Mouse (Mus musculus): Measurements from ENCODE around the gene Aoc3. TPM values are rescaled to one million over a fixed set of nuclear protein-coding genes. Genes with fewer than 3 reads are reported as not detected.

The Aoc3 gene
- polyA plus RNA-seq, 1 experiment from 2014 or later, result 5.1 TPM

GRCm38 (mm10) chr11:101295191-101295590, 35.2 kb upstream of the Aoc3 start:
- whole genome bisulfite sequencing, result 95% methylated on average over 8 of the region's 8 CpGs
- Histone ChIP-seq H3K4me3 (ENCODE audit: low read depth, low read length) (no peak overlapping the region), H3K27me3 (ENCODE audit: control insufficient read depth, insufficient read depth, low read length) (no peaks in the 10 kb centered on the region), H3K27ac (replicated peaks) (no peak overlapping the region), H3K36me3 (ENCODE audit: control insufficient read depth, insufficient read depth, low read length) (peaks cover 27% of the 10 kb centered on the region), H3K4me2 (replicated peaks; ENCODE audit: low read depth) (no peak overlapping the region), H3K9ac (ENCODE audit: low read length) (no peak overlapping the region), H3K4me1 (replicated peaks; ENCODE audit: control insufficient read depth, insufficient read depth) (no peaks in the 10 kb centered on the region), H3K9me3 (ENCODE audit: control insufficient read depth, low read length) (no peaks in the 10 kb centered on the region)
- ATAC-seq (ENCODE audit: low FRiP score, low TSS enrichment) (no peak), DNase-seq (ENCODE audit: low spot score) (no peak)
- TF ChIP-seq EP300 (optimal IDR thresholded peaks at IDR 0.05), result no peak
- no peak for TF ChIP-seq CTCF (IDR thresholded peaks at IDR 0.05; ENCODE audit: low read depth)

DNA sequence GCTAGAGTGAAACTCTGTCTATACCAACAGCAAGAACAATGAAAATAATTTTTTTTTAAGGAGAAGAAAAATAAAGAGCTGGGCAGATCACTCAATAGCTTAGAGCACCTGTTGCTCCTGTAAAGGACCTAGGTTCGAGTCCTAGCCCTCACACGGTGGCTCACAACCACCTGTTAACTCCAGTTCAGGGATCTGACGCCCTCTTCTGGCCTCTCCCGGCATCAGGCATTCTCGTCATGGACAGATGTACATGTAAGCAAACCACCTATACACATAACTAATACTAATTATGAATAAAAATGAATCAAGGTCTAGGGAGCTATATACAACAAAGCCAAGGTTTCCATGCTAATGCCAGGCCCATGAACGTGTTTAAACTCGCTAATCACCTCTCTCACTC, 29.5 kb upstream of the Aoc3 start:
- H3K4me3 ChIP-seq (ENCODE audit: low read depth, low read length), result peak overlapping the region; percentile 89
- ATAC-seq (ENCODE audit: low FRiP score, low TSS enrichment), result no peak
- H3K27ac ChIP-seq (replicated peaks), result no peak overlapping the region
- peak overlapping the region; percentile 97 for H3K4me2 ChIP-seq (replicated peaks; ENCODE audit: low read depth)
- no peak for DNase-seq (ENCODE audit: low spot score)
- 59% methylated on average over 7 of the region's 7 CpGs for WGBS
- peaks cover 4% of the 10 kb centered on the region; the same call in 1 of the 2 replicates for H3K36me3 ChIP-seq (ENCODE audit: control insufficient read depth, insufficient read depth, low read length)
- peak overlapping the region; percentile 89; the same call in 1 of the 2 replicates for H3K9ac ChIP-seq (ENCODE audit: low read length)
- H3K9me3 ChIP-seq (ENCODE audit: control insufficient read depth, low read length), result no peaks in the 10 kb centered on the region
- no peaks in the 10 kb centered on the region for H3K27me3 ChIP-seq (ENCODE audit: control insufficient read depth, insufficient read depth, low read length)
- peaks cover 7% of the 10 kb centered on the region; the same call in 1 of the 2 replicates for H3K4me1 ChIP-seq (replicated peaks; ENCODE audit: control insufficient read depth, insufficient read depth)
- TF ChIP-seq CTCF (IDR thresholded peaks at IDR 0.05; ENCODE audit: low read depth) (peak; percentile 56), EP300 (optimal IDR thresholded peaks at IDR 0.05) (no peak)

DNA sequence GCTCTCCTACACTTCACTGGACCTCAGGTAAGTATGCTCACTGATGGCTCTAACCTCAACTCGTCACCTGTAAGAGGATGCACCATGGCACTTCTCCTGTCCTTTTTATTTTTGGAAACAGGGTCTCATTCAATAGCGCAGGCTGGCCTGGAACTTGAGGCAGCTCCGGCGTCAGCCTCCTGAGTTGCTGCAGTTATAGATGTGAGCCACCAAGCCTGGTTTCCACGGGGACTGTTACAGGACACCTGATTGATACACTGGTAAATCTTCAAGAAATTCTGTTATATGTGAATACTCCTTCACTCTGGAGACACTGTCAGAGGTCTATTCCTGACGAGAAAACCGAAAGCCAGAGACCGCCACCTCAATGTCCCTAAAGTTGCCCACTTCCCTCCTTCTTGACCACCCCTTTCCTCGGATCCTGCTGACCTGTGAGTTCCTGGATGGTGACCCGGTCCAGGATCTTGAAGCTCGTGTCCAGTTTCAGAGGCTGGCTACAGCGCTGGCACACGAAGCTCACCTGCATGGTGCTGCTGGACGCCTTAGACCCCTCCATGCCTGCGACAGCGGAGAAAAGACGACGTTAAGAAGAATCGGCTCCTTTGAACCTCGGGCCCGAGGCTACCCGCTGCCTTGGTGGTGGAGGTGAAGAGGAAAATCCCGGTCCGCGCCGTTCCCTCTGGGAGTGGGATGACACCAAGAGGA, 29.0 kb upstream of the Aoc3 start:
- ATAC-seq (ENCODE audit: low FRiP score, low TSS enrichment), result peak; percentile 11; the same call in 1 of the 2 replicates
- Histone ChIP-seq H3K9me3 (ENCODE audit: control insufficient read depth, low read length) (no peaks in the 10 kb centered on the region), H3K9ac (ENCODE audit: low read length) (peak overlapping the region; percentile 89), H3K4me3 (ENCODE audit: low read depth, low read length) (peak overlapping the region; percentile 89), H3K4me1 (replicated peaks; ENCODE audit: control insufficient read depth, insufficient read depth) (peaks cover 7% of the 10 kb centered on the region; the same call in 1 of the 2 replicates), H3K27me3 (ENCODE audit: control insufficient read depth, insufficient read depth, low read length) (no peaks in the 10 kb centered on the region), H3K4me2 (replicated peaks; ENCODE audit: low read depth) (peak overlapping the region; percentile 97), H3K36me3 (ENCODE audit: control insufficient read depth, insufficient read depth, low read length) (peaks cover 4% of the 10 kb centered on the region; the same call in 1 of the 2 replicates), H3K27ac (replicated peaks) (peak overlapping the region; percentile 74)
- no peak for TF ChIP-seq EP300 (optimal IDR thresholded peaks at IDR 0.05)
- WGBS, result 11% methylated on average over 26 of the region's 26 CpGs
- DNase-seq (ENCODE audit: low spot score), result no peak

DNA sequence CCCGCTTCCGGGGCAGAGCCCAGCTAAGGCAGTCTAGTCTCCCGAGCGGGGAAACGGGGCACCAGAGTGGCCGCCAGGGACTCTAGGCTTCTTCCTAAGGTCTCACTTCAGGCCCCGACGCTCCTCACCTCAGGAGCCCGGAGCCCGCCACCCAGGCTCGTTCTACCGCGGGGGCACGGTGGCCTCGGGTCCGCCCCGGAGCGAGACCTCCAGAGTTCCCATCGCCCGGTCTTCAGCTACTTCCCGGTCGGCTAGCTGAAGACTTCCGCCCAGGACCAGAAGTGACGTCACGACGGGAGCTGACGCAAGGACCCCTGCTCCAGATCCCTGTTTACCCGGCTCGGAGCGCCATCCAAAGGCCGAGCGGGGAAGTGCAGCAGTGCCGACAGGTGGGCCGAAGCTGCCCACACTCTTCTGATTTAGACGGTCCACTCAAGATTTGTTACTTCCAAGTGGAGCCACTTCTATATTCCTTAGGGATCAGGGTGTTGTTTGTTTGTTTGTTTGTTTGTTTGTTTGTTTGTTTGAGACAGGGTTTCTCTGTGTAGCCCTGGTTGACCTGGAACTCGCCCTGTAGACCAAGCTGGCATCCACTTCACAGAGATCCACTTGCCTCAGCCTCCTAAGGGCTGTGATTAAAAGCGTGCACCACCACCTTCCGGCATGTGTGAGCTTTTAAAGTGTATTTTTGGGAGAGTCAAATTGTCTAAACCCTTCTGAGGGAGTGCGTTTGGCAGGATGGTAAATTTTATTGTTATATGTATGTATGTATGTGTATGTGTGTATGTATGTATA, 28.2 kb upstream of the Aoc3 start, which contains the start of gene Becn1:
Gene Becn1, minus strand, starts transcription at position 283 of the 795 bp plus-strand sequence.
- 6% methylated on average over 39 of the region's 39 CpGs for WGBS
- Histone ChIP-seq H3K27me3 (ENCODE audit: control insufficient read depth, insufficient read depth, low read length) (no peaks in the 10 kb centered on the region), H3K36me3 (ENCODE audit: control insufficient read depth, insufficient read depth, low read length) (peaks cover 4% of the 10 kb centered on the region; the same call in 1 of the 2 replicates), H3K4me3 (ENCODE audit: low read depth, low read length) (peak within 1 kb of the TSS; percentile 89), H3K9me3 (ENCODE audit: control insufficient read depth, low read length) (no peaks in the 10 kb centered on the region), H3K9ac (ENCODE audit: low read length) (peak within 1 kb of the TSS; percentile 89), H3K27ac (replicated peaks) (peak within 1 kb of the TSS; percentile 74), H3K4me1 (replicated peaks; ENCODE audit: control insufficient read depth, insufficient read depth) (peaks cover 7% of the 10 kb centered on the region; the same call in 1 of the 2 replicates), H3K4me2 (replicated peaks; ENCODE audit: low read depth) (peak within 1 kb of the TSS; percentile 97)
- ATAC-seq (ENCODE audit: low FRiP score, low TSS enrichment) (peak; percentile 93), DNase-seq (ENCODE audit: low spot score) (peak; percentile 97)
- TF ChIP-seq EP300 (optimal IDR thresholded peaks at IDR 0.05), result no peak
- TF ChIP-seq CTCF (IDR thresholded peaks at IDR 0.05; ENCODE audit: low read depth), result peak; percentile 99

- H3K4me3 ChIP-seq (ENCODE audit: low read depth, low read length), result no peak overlapping the region
- no peaks in the 10 kb centered on the region for H3K36me3 ChIP-seq (ENCODE audit: control insufficient read depth, insufficient read depth, low read length)
- TF ChIP-seq CTCF (IDR thresholded peaks at IDR 0.05; ENCODE audit: low read depth) (no peak), EP300 (optimal IDR thresholded peaks at IDR 0.05) (no peak)
- ATAC-seq (ENCODE audit: low FRiP score, low TSS enrichment) (peak; percentile 47; the same call in 1 of the 2 replicates), DNase-seq (ENCODE audit: low spot score) (no peak)
- no peak overlapping the region for H3K9ac ChIP-seq (ENCODE audit: low read length)
- no peaks in the 10 kb centered on the region for H3K4me1 ChIP-seq (replicated peaks; ENCODE audit: control insufficient read depth, insufficient read depth)
- no peaks in the 10 kb centered on the region for H3K27me3 ChIP-seq (ENCODE audit: control insufficient read depth, insufficient read depth, low read length)
- no peaks in the 10 kb centered on the region for H3K9me3 ChIP-seq (ENCODE audit: control insufficient read depth, low read length)
- 22% methylated on average over 5 of the region's 5 CpGs for WGBS
- no peak overlapping the region for H3K27ac ChIP-seq (replicated peaks)
- no peak overlapping the region for H3K4me2 ChIP-seq (replicated peaks; ENCODE audit: low read depth)
These were observed 22.7 kb upstream of the Aoc3 start for GRCm38 (mm10) chr11:101307744-101308143.
